Mouse (Mus musculus) stomach, postnatal 0 days (tissue): ENCODE measurements around the gene Gm10273.

Source experiments
- CTCF ChIP-seq: IDR thresholded peaks from 2 replicates; pipeline ENCODE4 v1.5.1; 2016; ENCODE audit warnings: antibody characterized with exemption, low read depth, mild to moderate bottlenecking, moderate library complexity
- EP300 ChIP-seq: optimal IDR thresholded peaks from 2 replicates; pipeline ENCODE3; 2016; ENCODE audit warnings: antibody characterized with exemption

GRCm38 (mm10) chr10:59391907-59392306, 3.5 kb upstream of the Gm10273 start:
- TF ChIP-seq CTCF: no peak
- no peak for TF ChIP-seq EP300
